Mouse (Mus musculus) splenic B cell, adult 2 months (primary cell): ENCODE data around the gene Adgrl3.

ENCODE experiments used
- DNase-seq: peaks from one replicate; pipeline ENCODE4 v3.0.0-alpha.2; 2011; ENCODE audit warnings: low read depth, low spot score
- H3K27me3 ChIP-seq: 2 replicates; pipeline ENCODE4 v1.6.1; 2012; ENCODE audit warnings: mild to moderate bottlenecking, low read length, moderate library complexity, mixed read lengths; ENCODE audit not compliant: control insufficient read depth, poor library complexity, insufficient read depth, severe bottlenecking
- H3K36me3 ChIP-seq: 2 replicates; pipeline ENCODE4 v1.6.1; 2012; ENCODE audit warnings: mild to moderate bottlenecking, low read length, moderate library complexity, mixed read lengths; ENCODE audit not compliant: control insufficient read depth, poor library complexity, insufficient read depth, severe bottlenecking

Adgrl3 gene

GRCm38 (mm10) chr5:81345436-81346131 lies 325.6 kb downstream of the Adgrl3 start:
- H3K36me3 ChIP-seq: no peaks in the 10 kb centered on the region
- no peak for DNase-seq
- no peaks in the 10 kb centered on the region for H3K27me3 ChIP-seq

GRCm38 (mm10) chr5:81347571-81347970 lies 327.6 kb downstream of the Adgrl3 start:
- H3K27me3 ChIP-seq: no peaks in the 10 kb centered on the region

GRCm38 (mm10) chr5:81359560-81359959 lies 339.6 kb downstream of the Adgrl3 start:
- no peak for DNase-seq
- Histone ChIP-seq H3K27me3 (no peaks in the 10 kb centered on the region), H3K36me3 (no peaks in the 10 kb centered on the region)

More at GRCm38 (mm10) chr5:81347571-81347970, 327.6 kb downstream of the Adgrl3 start:
- DNase-seq: no peak
- no peaks in the 10 kb centered on the region for H3K36me3 ChIP-seq

GRCm38 (mm10) chr5:81364198-81364643 lies 344.3 kb downstream of the Adgrl3 start:
- no peak for DNase-seq
- Histone ChIP-seq H3K36me3 (no peaks in the 10 kb centered on the region), H3K27me3 (no peaks in the 10 kb centered on the region)

GRCm38 (mm10) chr5:81365250-81365649 lies 345.3 kb downstream of the Adgrl3 start:
- H3K27me3 ChIP-seq: no peaks in the 10 kb centered on the region
- H3K36me3 ChIP-seq: no peaks in the 10 kb centered on the region
- no peak for DNase-seq

GRCm38 (mm10) chr5:81370126-81370850 lies 350.4 kb downstream of the Adgrl3 start:
- no peaks in the 10 kb centered on the region for H3K27me3 ChIP-seq
- DNase-seq: no peak
- no peaks in the 10 kb centered on the region for H3K36me3 ChIP-seq

GRCm38 (mm10) chr5:81375992-81376391 lies 356.1 kb downstream of the Adgrl3 start:
- no peak for DNase-seq
- H3K27me3 ChIP-seq: no peaks in the 10 kb centered on the region

GRCm38 (mm10) chr5:81405582-81406143 lies 385.7 kb downstream of the Adgrl3 start:
- no peak for DNase-seq
- no peaks in the 10 kb centered on the region for H3K27me3 ChIP-seq
- H3K36me3 ChIP-seq: no peaks in the 10 kb centered on the region

More at GRCm38 (mm10) chr5:81375992-81376391, 356.1 kb downstream of the Adgrl3 start:
- no peaks in the 10 kb centered on the region for H3K36me3 ChIP-seq

DNA sequence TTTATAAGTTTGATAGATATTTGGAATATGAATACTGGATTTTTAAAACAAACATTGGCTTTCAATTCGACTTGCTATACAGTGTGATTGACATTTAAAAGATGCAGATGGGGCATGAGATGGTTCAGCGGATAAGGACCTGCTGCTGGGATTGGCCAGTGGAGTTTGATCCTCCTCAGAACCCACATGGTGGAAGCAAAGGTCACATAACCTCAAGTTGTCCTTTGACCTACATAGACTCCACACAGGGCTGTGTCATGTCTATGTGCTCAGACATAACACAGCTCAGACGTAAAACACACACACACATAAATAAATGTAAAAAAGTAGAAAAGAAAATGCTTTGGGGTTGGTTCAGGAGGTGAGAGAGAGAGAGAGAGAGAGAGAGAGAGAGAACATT lies 397.4 kb downstream of the Adgrl3 start:
- H3K27me3 ChIP-seq: no peaks in the 10 kb centered on the region
- DNase-seq: no peak
- H3K36me3 ChIP-seq: no peaks in the 10 kb centered on the region

DNA sequence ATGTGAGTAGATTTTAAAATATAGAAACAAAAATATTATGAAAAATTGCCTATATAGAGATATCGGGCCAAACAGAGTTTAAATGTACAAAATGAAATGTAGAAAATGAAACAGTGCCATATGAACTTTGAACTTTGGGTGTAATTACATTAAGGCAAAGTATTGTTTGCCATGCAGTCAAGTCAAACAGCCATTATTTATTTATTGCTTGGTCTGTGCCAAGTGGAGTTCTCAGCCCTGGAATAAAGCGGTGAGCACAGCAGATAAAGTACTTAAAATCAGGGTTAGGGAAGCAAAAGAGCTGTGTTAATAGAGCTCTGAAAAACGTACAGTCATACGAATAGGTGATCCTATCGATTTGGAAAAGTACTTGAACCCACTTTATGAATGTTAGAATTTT lies 407.5 kb downstream of the Adgrl3 start:
- H3K36me3 ChIP-seq: no peaks in the 10 kb centered on the region
- no peaks in the 10 kb centered on the region for H3K27me3 ChIP-seq
- DNase-seq: no peak

GRCm38 (mm10) chr5:81436375-81436774 lies 416.4 kb downstream of the Adgrl3 start:
- DNase-seq: no peak
- Histone ChIP-seq H3K36me3 (no peaks in the 10 kb centered on the region), H3K27me3 (no peaks in the 10 kb centered on the region)

- Histone ChIP-seq H3K36me3 (no peaks in the 10 kb centered on the region), H3K27me3 (no peaks in the 10 kb centered on the region)
- DNase-seq: no peak
Observed at GRCm38 (mm10) chr5:81442150-81442549, 422.2 kb downstream of the Adgrl3 start.

DNA sequence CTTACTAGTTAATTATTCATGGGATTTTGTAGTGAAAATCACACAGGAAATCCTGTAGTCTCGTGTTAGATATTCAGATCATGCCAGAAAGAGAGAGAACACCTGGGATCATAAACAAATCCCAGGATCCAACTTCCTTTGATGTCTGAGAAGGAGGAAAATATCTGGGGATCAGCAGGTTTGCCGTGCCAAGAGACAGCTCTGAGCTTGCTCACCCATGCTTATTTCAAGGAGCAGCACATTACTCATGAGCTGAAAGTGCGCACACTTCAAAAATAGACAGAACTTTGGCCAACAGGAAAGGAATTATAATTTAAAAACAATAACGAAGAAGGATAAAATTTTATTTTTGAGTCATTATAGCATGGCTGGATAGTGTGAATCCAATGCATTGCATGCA lies 446.0 kb downstream of the Adgrl3 start:
- DNase-seq: no peak

DNA sequence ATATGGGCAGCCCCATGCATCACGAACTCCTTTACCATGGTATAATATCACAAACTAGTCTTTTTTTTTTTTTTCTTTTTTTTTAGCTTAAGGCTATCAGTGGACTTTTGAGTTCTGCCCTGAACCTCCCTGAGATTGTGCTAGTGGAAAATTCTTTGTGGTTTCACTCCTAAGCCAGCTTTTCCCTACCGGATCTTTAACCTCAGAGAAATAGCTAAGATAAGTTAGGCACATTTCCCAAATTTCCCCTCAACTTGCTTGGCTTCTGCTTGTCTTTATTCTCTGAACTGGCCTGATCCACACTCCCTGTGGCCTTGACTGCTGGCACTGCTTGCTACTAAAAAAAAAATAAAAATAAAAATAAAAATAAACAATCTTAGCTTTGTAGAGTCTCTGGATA lies 454.7 kb downstream of the Adgrl3 start:
- Histone ChIP-seq H3K27me3 (no peaks in the 10 kb centered on the region), H3K36me3 (no peaks in the 10 kb centered on the region)
- no peak for DNase-seq

More for the DNA sequence above, 446.0 kb downstream of the Adgrl3 start:
- Histone ChIP-seq H3K27me3 (no peaks in the 10 kb centered on the region), H3K36me3 (no peaks in the 10 kb centered on the region)

- no peaks in the 10 kb centered on the region for H3K27me3 ChIP-seq
- DNase-seq: no peak
- H3K36me3 ChIP-seq: no peaks in the 10 kb centered on the region
Observed at GRCm38 (mm10) chr5:81475406-81475805, 455.5 kb downstream of the Adgrl3 start.
